Mouse (Mus musculus) regulatory T cell (primary cell): Measurements from ENCODE around the gene Rtf1.
"Not testable (repeated sequence)": the region's sequence is repeated elsewhere in the genome, so short reads cannot be mapped to it uniquely, and the experiment has no call there.

Experiments
- in situ Hi-C: fragments of 300-600 bp; cut with MboI, MseI; formaldehyde crosslinking; loops from one replicate; pipeline ENCODE4 v1.15.1; 2025; ENCODE audit warnings: high pct_unique_total_duplicates

Rtf1 gene

GRCm38 (mm10) chr2:119674525-119675214, at the start of gene Rtf1:
Gene Rtf1 (plus strand): TSS chr2:119675068.
- in situ Hi-C loops: no loop called here

DNA sequence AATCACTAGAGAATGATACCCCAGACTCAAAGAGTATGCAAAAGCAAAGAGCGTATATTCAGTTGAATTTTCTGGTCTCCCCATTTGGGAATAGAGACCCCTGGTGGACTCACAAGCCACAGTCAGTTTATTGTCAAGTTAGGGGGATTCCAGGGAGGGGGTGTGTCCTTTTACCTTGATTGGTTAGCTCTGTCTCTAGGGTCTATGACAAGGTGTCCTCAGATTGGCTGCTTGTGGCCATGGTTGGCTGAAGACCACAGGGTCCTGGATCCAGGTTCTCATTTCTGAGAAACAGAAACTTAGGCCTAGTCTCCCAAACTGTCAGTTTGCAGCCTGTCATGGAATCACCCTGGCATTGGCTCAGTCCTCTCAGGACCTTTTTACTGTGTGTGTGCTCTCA, 38.1 kb upstream of the Rtf1 start:
- in situ Hi-C loops: no loop called here

- in situ Hi-C loops: no loop called here
Observed at GRCm38 (mm10) chr2:119641214-119641912, 33.5 kb upstream of the Rtf1 start.

- in situ Hi-C loops: no loop called here
Observed at GRCm38 (mm10) chr2:119644254-119644653, 30.6 kb upstream of the Rtf1 start.

GRCm38 (mm10) chr2:119662220-119663182, 12.4 kb upstream of the Rtf1 start, which contains the start of gene Ndufaf1:
Gene Ndufaf1 (minus strand): TSS chr2:119662827.
- in situ Hi-C loops: loop anchor here (10.0 kb wide), 1 partner anchor 1722 kb away; the partner anchor contains the start of gene Strc

- in situ Hi-C loops: loop anchor here (10.0 kb wide), 1 partner anchor 1719 kb away; the partner anchor contains the start of gene Strc
Observed at GRCm38 (mm10) chr2:119665744-119666143, 9.1 kb upstream of the Rtf1 start.

DNA sequence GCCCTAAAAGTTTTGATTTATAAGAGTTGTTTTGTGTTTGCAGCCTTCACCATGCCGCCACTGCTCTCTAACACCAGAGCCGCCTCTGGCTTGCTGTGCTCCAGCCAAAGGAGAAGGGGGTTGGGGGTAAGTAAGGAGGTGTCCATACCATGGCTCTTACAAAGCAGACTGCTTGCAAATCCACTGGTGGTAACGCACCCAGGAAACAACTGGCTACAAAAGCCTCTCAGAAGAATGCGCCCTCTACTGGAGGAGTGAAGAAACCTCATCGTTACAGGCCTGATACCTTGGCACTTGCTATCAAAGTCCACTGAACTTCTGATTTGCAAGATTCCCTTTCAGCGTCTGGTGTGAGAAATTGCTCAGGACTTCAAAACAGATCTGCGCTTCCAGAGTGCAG, 5.9 kb upstream of the Rtf1 start:
- in situ Hi-C loops: loop anchor here (10.0 kb wide), 1 partner anchor 1716 kb away; the partner anchor contains the start of gene Strc

DNA sequence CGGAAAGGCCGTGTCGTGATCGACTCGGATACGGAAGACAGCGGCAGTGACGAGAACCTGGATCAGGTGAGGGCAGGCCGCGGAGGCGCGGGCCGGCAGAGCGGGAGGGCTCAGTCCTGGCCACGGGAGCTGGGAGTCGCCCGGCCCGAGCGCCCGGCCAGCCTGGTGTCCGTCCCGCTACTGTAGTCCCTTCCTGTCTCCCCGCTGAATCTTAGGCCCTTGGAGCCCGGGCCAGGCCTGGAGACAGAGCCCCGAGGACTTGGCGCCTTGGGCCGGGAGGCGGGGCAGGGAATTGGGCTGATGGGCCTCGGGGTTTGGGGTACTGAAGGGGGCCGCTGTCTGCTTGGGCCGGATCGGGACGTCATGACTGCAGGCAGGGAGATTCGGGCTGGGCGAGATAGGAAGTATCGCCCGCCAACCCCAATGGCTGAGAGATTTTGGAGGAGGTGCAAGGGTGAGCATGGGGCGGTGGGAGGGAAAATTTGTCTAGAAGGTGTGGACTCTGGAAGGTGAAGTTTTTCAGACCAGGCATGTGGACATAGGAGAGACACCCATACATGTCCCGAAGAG, 432 bp downstream of the Rtf1 start:
- in situ Hi-C loops: no loop called here

GRCm38 (mm10) chr2:119675831-119676230, 963 bp downstream of the Rtf1 start:
- in situ Hi-C loops: no loop called here

GRCm38 (mm10) chr2:119683706-119684105, 8.8 kb downstream of the Rtf1 start:
- in situ Hi-C loops: no loop called here

DNA sequence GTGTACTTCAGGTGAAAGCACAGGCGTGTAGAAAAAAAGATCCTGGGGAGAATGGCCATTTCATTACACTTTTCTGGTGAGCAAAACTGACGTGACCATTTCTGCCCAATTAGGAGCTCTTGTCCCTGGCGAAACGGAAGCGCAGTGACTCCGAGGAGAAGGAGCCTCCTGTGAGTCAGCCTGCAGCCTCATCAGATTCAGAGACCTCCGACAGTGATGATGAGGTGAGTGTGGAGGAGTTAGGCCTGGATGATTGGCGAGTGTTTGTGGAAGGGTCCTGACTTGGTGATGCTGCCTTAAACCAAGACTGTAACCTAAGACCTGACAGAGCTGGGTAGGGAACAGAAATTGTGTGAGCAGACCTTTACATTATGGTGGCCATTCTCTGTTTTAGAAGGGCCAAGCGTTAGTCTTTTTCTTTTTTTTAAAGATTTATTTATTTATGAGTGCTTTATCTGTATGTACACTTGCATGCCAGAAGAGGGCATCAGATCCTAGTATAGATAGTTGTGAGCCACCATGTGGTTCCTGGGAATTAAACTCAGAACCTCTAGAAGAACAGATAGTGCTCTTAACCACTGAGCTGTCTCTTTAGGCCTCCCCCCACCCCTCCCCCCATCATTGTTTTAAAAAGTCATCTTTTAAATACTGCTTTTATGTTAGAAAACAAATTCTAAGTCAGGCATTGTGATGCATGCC, 17.3 kb downstream of the Rtf1 start:
- in situ Hi-C loops: no loop called here

DNA sequence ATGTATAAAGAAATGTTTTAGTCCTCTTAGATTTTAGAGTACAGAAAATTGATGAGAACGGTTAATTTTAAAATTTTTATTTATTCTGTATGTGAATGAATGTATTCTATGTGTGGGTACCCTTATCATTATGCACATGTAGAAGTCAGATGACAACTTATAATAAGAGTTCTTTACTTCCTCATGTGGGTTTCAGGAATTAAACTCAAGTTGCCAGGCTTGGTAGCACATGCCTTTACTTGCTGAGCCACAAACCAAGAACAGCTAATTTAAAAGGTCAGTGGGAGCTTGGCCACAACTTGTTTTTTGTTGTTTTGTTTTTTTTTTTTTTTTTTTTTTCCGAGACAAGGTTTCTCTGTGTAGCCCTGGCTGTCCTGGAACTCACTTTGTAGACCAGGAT, 20.0 kb downstream of the Rtf1 start:
- in situ Hi-C loops: no loop called here

DNA sequence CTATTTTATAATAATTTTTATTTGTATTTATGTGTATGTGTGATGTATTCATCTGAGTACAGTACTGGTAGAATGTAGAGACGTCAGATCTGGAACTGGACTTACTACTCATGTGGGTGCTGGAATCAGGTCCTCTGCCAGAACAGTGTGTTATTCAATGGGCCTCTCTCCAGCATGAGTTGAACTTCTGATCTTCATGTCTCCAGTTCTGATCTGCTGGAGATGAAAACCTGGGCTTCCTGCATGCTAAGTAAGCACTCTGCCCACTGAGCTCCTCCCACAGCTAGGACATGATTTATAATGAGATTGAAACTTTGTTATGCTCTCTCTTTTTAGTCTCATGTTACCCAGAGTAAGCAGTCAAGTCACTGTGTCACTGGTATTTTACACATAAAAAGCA, 21.2 kb downstream of the Rtf1 start:
- in situ Hi-C loops: no loop called here

DNA sequence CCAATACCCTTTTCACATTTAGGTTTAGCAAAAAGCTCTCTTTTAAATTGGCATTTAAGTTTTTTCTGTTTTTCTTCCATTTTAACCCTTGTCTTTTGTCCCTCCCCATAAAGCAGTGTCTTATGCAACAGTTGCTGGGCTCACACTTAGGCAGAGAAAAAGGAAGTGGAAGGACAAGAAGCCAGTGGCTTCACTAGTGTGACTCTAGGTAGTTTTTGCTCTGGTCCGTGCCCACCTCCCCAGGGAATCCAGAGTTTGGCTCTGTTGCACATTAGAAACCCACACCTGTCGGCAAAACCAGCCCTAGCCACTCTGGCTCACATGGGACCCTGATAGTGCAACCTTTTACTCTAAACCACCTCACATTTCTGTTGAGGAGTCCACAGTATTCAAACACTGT, 23.6 kb downstream of the Rtf1 start:
- in situ Hi-C loops: no loop called here

DNA sequence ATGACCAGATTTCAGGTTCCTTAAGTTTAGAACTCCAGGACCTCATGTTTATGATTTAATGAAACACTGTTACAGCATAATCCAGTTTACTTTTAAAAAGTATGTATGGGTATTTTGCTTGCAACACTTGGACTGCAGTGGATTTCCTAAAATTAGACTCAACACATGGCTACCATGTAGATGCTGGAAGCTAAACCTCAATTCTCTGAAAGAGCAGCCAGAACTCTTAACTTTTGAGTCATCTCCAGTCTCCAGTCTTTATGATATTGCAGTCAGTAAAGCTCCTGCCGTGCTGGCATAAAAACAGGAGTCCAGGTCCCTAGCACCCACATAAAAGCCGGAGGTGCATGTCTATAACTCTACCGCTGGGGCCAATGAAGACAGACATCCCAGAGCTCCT, 25.1 kb downstream of the Rtf1 start:
- in situ Hi-C loops: no loop called here

GRCm38 (mm10) chr2:119703171-119703570, 28.3 kb downstream of the Rtf1 start:
- in situ Hi-C loops: no loop called here

- in situ Hi-C loops: no loop called here
Observed at GRCm38 (mm10) chr2:119707676-119708075, 32.8 kb downstream of the Rtf1 start.

- in situ Hi-C loops: no loop called here
Observed at GRCm38 (mm10) chr2:119710011-119710410, 35.1 kb downstream of the Rtf1 start.

DNA sequence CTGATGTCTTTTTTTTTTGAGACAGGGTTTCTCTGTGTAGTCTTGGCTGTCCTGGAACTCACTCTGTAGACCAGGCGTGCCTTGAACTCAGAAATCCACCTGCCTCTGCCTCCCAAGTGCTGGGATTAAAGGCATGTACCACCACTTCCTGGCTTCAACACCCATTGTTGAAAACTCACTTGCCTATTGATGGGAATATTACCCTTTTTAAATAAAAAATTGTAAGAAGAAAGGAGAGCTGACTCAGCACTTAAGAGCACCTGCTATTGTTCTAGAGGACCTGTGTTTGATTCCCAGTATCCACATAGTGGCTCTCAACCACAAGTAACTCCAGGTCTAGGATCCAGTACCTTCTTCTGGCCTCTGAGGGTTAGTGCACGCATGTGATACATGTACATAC, 41.0 kb downstream of the Rtf1 start:
- in situ Hi-C loops: not testable (repeated sequence)

- in situ Hi-C loops: no loop called here
Observed at GRCm38 (mm10) chr2:119721070-119721469, 46.2 kb downstream of the Rtf1 start.
